Mouse (Mus musculus) CD8-positive naive resting alpha-beta T cell, adult 57 days (primary cell): Measurements from ENCODE around the gene Rhox3h. TPM values are rescaled to one million over a fixed set of nuclear protein-coding genes. Genes with fewer than 3 reads are reported as not detected.

Source experiments
- total RNA-seq: library from RNA; stranded (reverse); gene quantifications from one replicate; pipeline ENCODE4 v1.2.4, GENCODE M21; 2023

Rhox3h gene
- total RNA-seq = not detected

DNA sequence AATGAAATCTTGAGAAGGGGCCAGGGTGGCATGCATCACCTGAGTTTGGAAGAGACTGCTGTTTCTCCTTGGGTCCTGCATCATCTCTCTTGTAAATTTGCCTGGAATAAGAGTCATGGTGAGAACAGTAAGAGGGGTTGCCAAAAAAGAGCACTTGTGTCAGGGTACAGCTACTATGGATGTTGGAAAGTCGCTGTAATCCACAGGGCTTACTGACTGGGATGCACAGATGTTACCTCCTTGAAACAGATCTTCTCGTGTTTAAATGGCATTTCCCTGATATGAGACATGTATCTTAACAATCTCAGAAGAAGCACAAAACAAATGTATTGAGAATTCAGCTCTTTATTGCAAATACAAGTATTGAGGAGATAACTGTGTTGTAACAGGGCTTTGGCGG, at the start of gene Rhox3h:
Gene Rhox3h (minus strand): TSS at position 101 of the 400 bp plus-strand sequence.

DNA sequence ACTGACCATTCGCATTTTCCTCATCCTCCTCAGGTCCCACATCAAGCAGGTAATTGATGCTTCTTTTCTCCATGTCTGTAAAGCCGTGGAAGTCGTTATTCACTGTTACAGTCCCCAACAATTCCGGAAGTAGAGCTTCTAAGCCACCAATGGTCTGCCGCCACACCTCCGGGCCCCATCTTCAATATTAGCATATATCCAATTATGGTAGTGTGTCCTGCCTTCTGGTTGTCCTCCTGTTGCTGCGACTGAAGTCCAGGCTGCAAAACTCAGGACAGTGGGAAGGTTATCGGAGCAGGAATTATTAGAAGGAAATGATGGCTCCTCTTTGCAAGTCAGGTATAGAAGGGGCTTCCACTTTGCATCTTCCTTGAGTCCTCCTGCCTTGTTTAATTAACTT, 4.6 kb upstream of the Rhox3h start, which contains the start of gene Rhox2h:
Gene Rhox2h (minus strand): TSS at position 101 of the 400 bp plus-strand sequence.

DNA sequence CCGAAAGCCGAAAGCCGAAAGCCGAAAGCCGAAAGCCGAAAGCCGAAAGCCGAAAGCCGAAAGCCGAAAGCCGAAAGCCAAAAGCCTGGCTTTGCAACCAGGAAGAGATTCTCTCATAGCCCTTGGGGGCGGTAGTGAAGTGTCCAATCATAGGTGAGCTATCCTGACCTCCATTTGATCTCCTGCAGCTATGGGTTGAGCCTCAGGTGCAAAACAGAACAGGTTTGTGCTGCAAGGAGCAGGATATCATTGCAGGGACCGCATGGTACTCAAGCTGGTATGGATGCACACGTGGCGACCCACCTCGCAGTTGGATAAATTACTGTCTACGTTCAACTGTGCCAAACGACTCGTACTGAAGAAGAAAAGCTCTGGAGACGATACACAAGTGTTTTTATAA, 17.3 kb downstream of the Rhox3h start, which contains the start of gene Rhox4g:
Gene Rhox4g (minus strand): TSS at position 101 of the 400 bp plus-strand sequence.

DNA sequence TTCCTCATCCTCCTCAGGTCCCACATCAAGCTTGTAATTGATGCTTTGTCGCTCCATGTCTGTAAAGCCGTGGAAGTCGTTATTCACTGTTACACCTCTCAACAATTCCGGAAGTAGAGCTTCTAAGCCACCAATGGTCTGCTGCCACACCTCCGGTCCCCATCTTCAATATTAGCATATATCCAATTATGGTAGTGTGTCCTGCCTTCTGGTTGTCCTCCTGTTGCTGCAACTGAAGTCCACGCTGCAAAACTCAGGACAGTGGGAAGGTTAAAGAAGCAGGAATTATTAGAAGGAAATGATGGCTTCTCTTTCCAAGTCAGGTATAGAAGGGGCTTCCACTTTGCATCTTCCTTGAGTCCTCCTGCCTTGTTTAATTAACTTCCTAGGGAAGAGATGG, 25.2 kb downstream of the Rhox3h start, which contains the start of gene Rhox2g:
Gene Rhox2g (minus strand): TSS at position 101 of the 400 bp plus-strand sequence.

DNA sequence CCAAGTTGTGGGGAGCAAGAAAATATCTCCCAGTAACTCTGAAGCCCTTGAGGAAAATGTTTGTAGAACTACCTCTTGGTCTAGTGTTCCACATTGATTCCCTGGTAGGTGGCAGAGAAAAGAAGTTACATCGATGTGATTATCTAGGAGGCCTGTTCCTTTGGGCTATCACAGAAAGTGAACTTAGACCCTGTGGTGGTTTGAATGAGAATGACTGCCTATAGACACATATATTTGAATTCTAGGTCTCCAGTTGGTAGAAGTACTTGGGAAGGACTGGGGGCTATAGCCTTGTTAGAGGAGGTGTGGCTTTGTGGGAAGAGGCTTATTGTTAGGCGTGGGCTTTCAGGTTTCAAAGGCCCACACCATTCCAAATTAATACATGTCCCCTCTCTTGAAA, 40.1 kb downstream of the Rhox3h start, which contains the start of gene Rhox3g:
Gene Rhox3g (minus strand): TSS at position 101 of the 400 bp plus-strand sequence.

Other genes starting within 250 kb of the Rhox3h start
- gene Rhox4b, start 236.3 kb downstream of the Rhox3h start, total RNA-seq = not detected
- not detected for gene Rhox2c, start 215.1 kb downstream of the Rhox3h start, total RNA-seq
- not detected for gene Rhox3c, start 210.2 kb downstream of the Rhox3h start, total RNA-seq
- gene Rhox4c, start 188.4 kb downstream of the Rhox3h start, total RNA-seq = not detected
- not detected for gene Rhox2d, start 175.3 kb downstream of the Rhox3h start, total RNA-seq
- gene Rhox4d, start 154.4 kb downstream of the Rhox3h start, total RNA-seq = not detected
- not detected for gene Rhox2e, start 138.3 kb downstream of the Rhox3h start, total RNA-seq
- gene Rhox3e, start 126.7 kb downstream of the Rhox3h start, total RNA-seq = not detected
- not detected for gene Rhox4e, start 111.4 kb downstream of the Rhox3h start, total RNA-seq
- gene Rhox2f, start 97.4 kb downstream of the Rhox3h start, total RNA-seq = not detected
- gene Rhox3f, start 87.8 kb downstream of the Rhox3h start, total RNA-seq = not detected
- gene Rhox4f, start 61.1 kb downstream of the Rhox3h start, total RNA-seq = not detected
- gene Rhox3g, start 40.2 kb downstream of the Rhox3h start, total RNA-seq = not detected
- gene Rhox2g, start 25.3 kb downstream of the Rhox3h start, total RNA-seq = not detected
- not detected for gene Rhox4g, start 17.4 kb downstream of the Rhox3h start, total RNA-seq
- not detected for gene Rhox2h, start 4.5 kb upstream of the Rhox3h start, total RNA-seq
- gene Rhox5, start 136.1 kb upstream of the Rhox3h start, total RNA-seq = not detected
- gene Rhox6, start 158.1 kb upstream of the Rhox3h start, total RNA-seq = not detected
- gene Rhox7a, start 162.9 kb upstream of the Rhox3h start, total RNA-seq = not detected
- gene Rhox8, start 210.2 kb upstream of the Rhox3h start, total RNA-seq = not detected
- not detected for gene Rhox7b, start 228.5 kb upstream of the Rhox3h start, total RNA-seq
- gene Rhox9, start 233.0 kb upstream of the Rhox3h start, total RNA-seq = not detected